Mouse (Mus musculus) MEL (cell line): ENCODE measurements at regions not wholly inside any gene's neighbourhood (a gene's known extent, or its start where the extent isn't known, plus 50 kb on each side); places are given as distances from the start of the nearest gene placed in this dataset.

Source experiments
- DNase-seq: peaks from one replicate; pipeline ENCODE4 v3.0.0; 2011; ENCODE audit warnings: low read depth, low spot score
- H3K27ac ChIP-seq: 2 replicates; pipeline ENCODE4 v1.5.1; 2012; ENCODE audit warnings: low read depth, mild to moderate bottlenecking, control low read depth, low read length, moderate library complexity; ENCODE audit not compliant: control insufficient read depth
- H3K27me3 ChIP-seq, 2 experiments: fragments of 150-350 bp in 1 of 2; sonication (generic) in 1 of 2; 2 replicates each; pipeline ENCODE4 v1.6.1; 2012; ENCODE audit warnings: low read length in 2 of 2, mild to moderate bottlenecking in 2 of 2, improper control_type of control experiment in 1 of 2, moderate library complexity in 1 of 2; ENCODE audit not compliant: insufficient read depth in 2 of 2, control insufficient read depth in 1 of 2
- H3K36me3 ChIP-seq, 2 experiments: 2 replicates each; pipeline ENCODE4 v1.6.1; 2012 to 2014; ENCODE audit warnings: low read length in 2 of 2, improper control_type of control experiment in 1 of 2, inconsistent platforms in 1 of 2, mild to moderate bottlenecking in 1 of 2; ENCODE audit not compliant: insufficient read depth in 2 of 2, control insufficient read depth in 1 of 2
- H3K4me1 ChIP-seq, 2 experiments: fragments of 150-350 bp in 1 of 2; sonication (generic) in 1 of 2; 2 replicates each; pipeline ENCODE4 v1.6.1; 2012; ENCODE audit warnings: low read length in 2 of 2, improper control_type of control experiment in 1 of 2, mild to moderate bottlenecking in 1 of 2; ENCODE audit not compliant: insufficient read depth in 2 of 2, control insufficient read depth in 1 of 2
- H3K4me3 ChIP-seq, 2 experiments: fragments of 150-350 bp in 1 of 2; sonication (generic) in 1 of 2; 2 replicates each; pipeline ENCODE4 v1.5.1; 2012; ENCODE audit warnings: low read depth in 2 of 2, low read length in 2 of 2, mild to moderate bottlenecking in 2 of 2, moderate library complexity in 2 of 2, control low read depth in 1 of 2, improper control_type of control experiment in 1 of 2; ENCODE audit not compliant: control insufficient read depth in 1 of 2, insufficient read depth in 1 of 2
- H3K79me2 ChIP-seq: 2 replicates; pipeline ENCODE4 v1.6.1; 2012; ENCODE audit warnings: mild to moderate bottlenecking, low read length, moderate library complexity; ENCODE audit not compliant: control insufficient read depth, poor library complexity, insufficient read depth
- H3K9ac ChIP-seq: 2 replicates; pipeline ENCODE4 v1.6.1; 2012; ENCODE audit warnings: low read depth, mild to moderate bottlenecking, control low read depth, low read length, moderate library complexity; ENCODE audit not compliant: control insufficient read depth, poor library complexity, severe bottlenecking
- H3K9me3 ChIP-seq: fragments of 150-350 bp; sonication (generic); replicated peaks from 2 replicates; pipeline ENCODE4 v1.6.1; 2012; ENCODE audit warnings: mild to moderate bottlenecking, low read length, improper control_type of control experiment, moderate library complexity; ENCODE audit not compliant: insufficient read depth
- BHLHE40 ChIP-seq: IDR thresholded peaks from 2 replicates; pipeline ENCODE4 v1.6.1; 2012; ENCODE audit warnings: low read depth, mild to moderate bottlenecking, inconsistent platforms, low read length, improper control_type of control experiment, borderline replicate concordance
- CHD1 ChIP-seq: IDR thresholded peaks from 2 replicates; pipeline ENCODE4 v1.6.1; 2012; ENCODE audit warnings: low read depth, mild to moderate bottlenecking, inconsistent platforms, low read length, improper control_type of control experiment
- CHD2 ChIP-seq: IDR thresholded peaks from 2 replicates; pipeline ENCODE4 v1.6.1; 2011; ENCODE audit warnings: low read length, improper control_type of control experiment
- EP300 ChIP-seq, 2 experiments: IDR thresholded peaks; 2 replicates each; pipeline ENCODE4 v1.6.1; 2011; ENCODE audit warnings: improper control_type of control experiment in 2 of 2, low read length in 2 of 2, low read depth in 1 of 2, mild to moderate bottlenecking in 1 of 2
- HCFC1 ChIP-seq: IDR thresholded peaks from 2 replicates; pipeline ENCODE4 v1.6.1; 2012; ENCODE audit warnings: low read depth, mild to moderate bottlenecking, inconsistent platforms, low read length, improper control_type of control experiment, moderate library complexity
- KAT2A ChIP-seq: conservative IDR thresholded peaks from 2 replicates; pipeline ENCODE4 v1.6.1; 2012; ENCODE audit warnings: low read depth, low read length, improper control_type of control experiment, inconsistent platforms
- MAZ ChIP-seq: IDR thresholded peaks from 2 replicates; pipeline ENCODE4 v1.6.1; 2012; ENCODE audit warnings: low read depth, mild to moderate bottlenecking, inconsistent platforms, low read length, improper control_type of control experiment
- MEF2A ChIP-seq: IDR thresholded peaks from 2 replicates; pipeline ENCODE4 v1.6.1; 2014; ENCODE audit warnings: low read depth, mild to moderate bottlenecking, inconsistent platforms, low read length, improper control_type of control experiment; ENCODE audit not compliant: poor library complexity, insufficient replicate concordance, severe bottlenecking; ENCODE audit errors: extremely low read depth
- MYB ChIP-seq: IDR thresholded peaks from 2 replicates; pipeline ENCODE4 v1.6.1; 2011; ENCODE audit warnings: mild to moderate bottlenecking, low read depth, low read length, improper control_type of control experiment
- NELFE ChIP-seq: IDR thresholded peaks from 2 replicates; pipeline ENCODE4 v1.6.1; 2011; ENCODE audit warnings: low read depth, low read length, improper control_type of control experiment
- POLR2AphosphoS5 ChIP-seq: IDR thresholded peaks from 2 replicates; pipeline ENCODE4 v1.6.1; 2012; ENCODE audit warnings: low read depth, borderline replicate concordance, mild to moderate bottlenecking, inconsistent platforms, low read length, moderate library complexity, mixed read lengths
- RAD21 ChIP-seq: IDR thresholded peaks from 2 replicates; pipeline ENCODE4 v1.6.1; 2011; ENCODE audit warnings: mild to moderate bottlenecking, low read depth, low read length, improper control_type of control experiment
- RCOR1 ChIP-seq: IDR thresholded peaks from 2 replicates; pipeline ENCODE4 v1.6.1; 2012; ENCODE audit warnings: low read depth, mild to moderate bottlenecking, inconsistent platforms, low read length, improper control_type of control experiment
- SIN3A ChIP-seq: IDR thresholded peaks from 2 replicates; pipeline ENCODE4 v1.6.1; 2012; ENCODE audit warnings: low read length, improper control_type of control experiment, inconsistent platforms
- SMC3 ChIP-seq: IDR thresholded peaks from 2 replicates; pipeline ENCODE4 v1.6.1; 2011; ENCODE audit warnings: low read depth, low read length, improper control_type of control experiment
- TAL1 ChIP-seq: IDR thresholded peaks from 2 replicates; pipeline ENCODE4 v1.6.1; 2012; ENCODE audit warnings: mild to moderate bottlenecking, inconsistent platforms, low read length, moderate library complexity, mixed read lengths
- UBTF ChIP-seq: IDR thresholded peaks from 2 replicates; pipeline ENCODE4 v1.6.1; 2012; ENCODE audit warnings: low read depth, mild to moderate bottlenecking, inconsistent platforms, low read length, improper control_type of control experiment, moderate library complexity, borderline replicate concordance; ENCODE audit not compliant: insufficient read depth
- ZKSCAN1 ChIP-seq: IDR thresholded peaks from 2 replicates; pipeline ENCODE4 v1.6.1; 2012; ENCODE audit warnings: low read depth, mild to moderate bottlenecking, inconsistent platforms, low read length, improper control_type of control experiment, moderate library complexity
- ZMIZ1 ChIP-seq: IDR thresholded peaks from 2 replicates; pipeline ENCODE4 v1.6.1; 2012; ENCODE audit warnings: low read depth, mild to moderate bottlenecking, inconsistent platforms, low read length, improper control_type of control experiment, moderate library complexity

- Histone ChIP-seq H3K4me1 (no peaks in the 10 kb centered on the region), H3K9me3 (no peaks in the 10 kb centered on the region), H3K79me2 (no peaks in the 10 kb centered on the region), H3K36me3 (no peaks in the 10 kb centered on the region), H3K27me3 (no peaks in the 10 kb centered on the region), H3K9ac (no peak overlapping the region), H3K4me3 (no peak overlapping the region), H3K27ac (no peak overlapping the region)
- DNase-seq: no peak
- TF ChIP-seq UBTF: no peak
- TF ChIP-seq SMC3: no peak
- no peak for TF ChIP-seq CHD1
- TF ChIP-seq MEF2A: no peak
- TF ChIP-seq ZKSCAN1: no peak
- no peak for TF ChIP-seq EP300 (IDR thresholded peaks at IDR 0.05; ENCODE audit: low read depth in 1 of 2, low read length in 2 of 2)
- no peak for TF ChIP-seq ZMIZ1
These were observed 69.8 kb upstream of the Ankrd1 start for GRCm38 (mm10) chr19:36189662-36190061.

GRCm38 (mm10) chr19:36191641-36192040 lies 71.7 kb upstream of the Ankrd1 start:
- H3K27me3 ChIP-seq: no peaks in the 10 kb centered on the region
- no peak overlapping the region for H3K27ac ChIP-seq
- no peaks in the 10 kb centered on the region for H3K36me3 ChIP-seq
- H3K9ac ChIP-seq: no peak overlapping the region
- TF ChIP-seq SIN3A (no peak), BHLHE40 (no peak), RCOR1 (no peak), CHD1 (no peak), POLR2AphosphoS5 (no peak), MYB (no peak), TAL1 (no peak), HCFC1 (no peak), MAZ (no peak)
- no peak overlapping the region for H3K4me3 ChIP-seq
- DNase-seq: no peak
- H3K4me1 ChIP-seq: no peaks in the 10 kb centered on the region
- H3K9me3 ChIP-seq: no peaks in the 10 kb centered on the region
- no peaks in the 10 kb centered on the region for H3K79me2 ChIP-seq

- Histone ChIP-seq H3K4me3 (no peak overlapping the region), H3K79me2 (no peaks in the 10 kb centered on the region), H3K9ac (no peak overlapping the region), H3K27me3 (no peaks in the 10 kb centered on the region), H3K27ac (no peak overlapping the region), H3K36me3 (no peaks in the 10 kb centered on the region), H3K4me1 (no peaks in the 10 kb centered on the region), H3K9me3 (no peaks in the 10 kb centered on the region)
- TF ChIP-seq NELFE: no peak
- no peak for TF ChIP-seq RAD21
- no peak for TF ChIP-seq TAL1
- TF ChIP-seq ZKSCAN1: no peak
- TF ChIP-seq KAT2A: no peak
- no peak for TF ChIP-seq EP300 (IDR thresholded peaks at IDR 0.05; ENCODE audit: low read depth in 1 of 2, low read length in 2 of 2)
- TF ChIP-seq CHD2: no peak
- no peak for TF ChIP-seq MYB
- TF ChIP-seq SIN3A: no peak
- no peak for DNase-seq
These were observed 84.4 kb upstream of the Ankrd1 start for GRCm38 (mm10) chr19:36204269-36204668.
